Mouse (Mus musculus): ENCODE measurements at regions not wholly inside any gene's neighbourhood (a gene's known extent, or its start where the extent isn't known, plus 50 kb on each side); places are given as distances from the start of the nearest gene placed in this dataset.

- ATAC-seq (ENCODE audit: low TSS enrichment): no peak
Observed at GRCm38 (mm10) chr6:91573487-91573886, 57.8 kb downstream of the Lsm3 start.

DNA sequence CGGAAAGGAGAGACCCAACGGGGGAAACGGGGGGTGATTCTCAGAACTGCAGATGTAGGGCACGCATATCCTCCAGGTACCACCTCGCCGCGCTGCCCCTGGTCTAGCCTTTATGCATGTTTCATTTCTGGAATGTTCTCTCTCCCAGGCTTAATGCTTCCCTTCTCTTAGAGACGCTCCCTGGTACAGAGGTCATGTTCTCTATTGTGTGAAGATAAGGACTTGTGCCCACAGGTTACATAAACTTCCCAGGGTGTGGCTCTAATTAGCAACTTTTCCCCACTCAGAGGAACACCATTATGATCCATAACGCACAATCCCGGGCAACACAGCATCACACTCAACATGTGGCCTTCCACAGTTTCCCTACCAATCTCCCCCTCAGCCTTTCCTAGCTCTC lies 58.7 kb downstream of the Lsm3 start:
- ATAC-seq (ENCODE audit: low TSS enrichment): no peak

- ATAC-seq (ENCODE audit: low TSS enrichment): peak; percentile 86
Observed at GRCm38 (mm10) chr6:91575662-91576364, 60.1 kb downstream of the Lsm3 start.

- ATAC-seq (ENCODE audit: low TSS enrichment): peak; percentile 76
Observed at GRCm38 (mm10) chr6:91576906-91577305, 61.2 kb downstream of the Lsm3 start.

- ATAC-seq (ENCODE audit: low TSS enrichment): no peak
Observed at GRCm38 (mm10) chr6:91579666-91580065, 63.9 kb downstream of the Lsm3 start.

DNA sequence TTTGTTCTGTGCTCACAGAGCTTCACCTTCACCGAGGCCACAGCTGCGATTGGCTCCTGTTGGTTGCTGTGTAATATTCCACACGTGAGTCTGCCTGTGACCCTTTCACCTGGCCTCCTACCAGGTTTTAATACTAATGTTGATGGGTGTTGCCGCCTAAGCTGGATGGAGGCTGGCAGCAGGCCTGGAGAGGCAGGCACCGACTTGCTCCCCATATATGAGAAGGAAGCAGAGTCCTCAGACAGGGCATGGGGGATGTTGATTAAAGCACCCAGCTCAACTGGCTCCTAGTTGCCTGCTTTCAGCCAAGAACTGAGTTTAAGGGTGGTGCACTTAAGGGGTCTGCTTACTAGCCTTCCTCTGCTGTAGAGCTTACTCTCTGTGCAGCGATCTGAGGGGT lies 64.9 kb downstream of the Lsm3 start:
- ATAC-seq (ENCODE audit: low TSS enrichment): no peak

DNA sequence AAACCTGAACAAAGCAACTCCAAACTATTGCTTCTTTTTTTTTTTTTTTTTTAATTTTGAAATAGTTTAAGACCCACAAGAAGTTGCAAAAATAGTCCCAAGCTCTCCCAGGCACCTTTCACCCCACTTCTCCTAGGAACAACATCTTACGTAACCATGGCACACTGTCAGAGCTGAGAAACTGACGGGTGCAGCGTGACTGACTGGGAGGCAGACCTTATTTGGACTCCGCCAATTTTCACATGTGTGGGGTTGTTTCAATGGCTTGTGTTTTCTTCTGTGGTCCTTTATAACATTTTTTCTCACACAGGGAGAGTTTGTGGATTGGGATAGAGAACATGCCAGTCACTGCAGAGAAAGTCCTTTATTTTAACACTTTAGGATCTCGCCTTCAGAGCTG lies 66.6 kb downstream of the Lsm3 start:
- no peak for ATAC-seq (ENCODE audit: low TSS enrichment)

DNA sequence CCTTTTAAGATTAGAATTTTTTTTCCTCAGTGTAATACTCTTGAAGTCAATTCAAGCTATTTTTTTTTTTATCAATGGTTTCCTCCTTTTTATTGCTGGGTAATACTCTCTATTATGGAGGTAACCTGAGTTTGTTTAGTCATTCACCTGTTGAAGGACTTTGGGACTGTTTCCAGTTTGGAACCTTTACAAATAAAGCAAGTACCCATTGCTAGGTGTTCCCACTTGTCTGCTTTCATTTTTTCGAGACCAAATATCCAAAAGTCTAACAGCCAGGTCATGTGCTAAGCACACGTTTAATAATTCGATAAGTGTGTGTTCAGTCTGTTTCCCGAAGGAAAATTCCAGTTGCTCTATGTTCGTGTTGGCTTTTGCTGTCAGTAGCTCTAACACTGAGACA lies 67.6 kb downstream of the Lsm3 start:
- no peak for ATAC-seq (ENCODE audit: low TSS enrichment)

GRCm38 (mm10) chr6:91585543-91585942 lies 69.8 kb downstream of the Lsm3 start:
- ATAC-seq (ENCODE audit: low TSS enrichment): no peak

DNA sequence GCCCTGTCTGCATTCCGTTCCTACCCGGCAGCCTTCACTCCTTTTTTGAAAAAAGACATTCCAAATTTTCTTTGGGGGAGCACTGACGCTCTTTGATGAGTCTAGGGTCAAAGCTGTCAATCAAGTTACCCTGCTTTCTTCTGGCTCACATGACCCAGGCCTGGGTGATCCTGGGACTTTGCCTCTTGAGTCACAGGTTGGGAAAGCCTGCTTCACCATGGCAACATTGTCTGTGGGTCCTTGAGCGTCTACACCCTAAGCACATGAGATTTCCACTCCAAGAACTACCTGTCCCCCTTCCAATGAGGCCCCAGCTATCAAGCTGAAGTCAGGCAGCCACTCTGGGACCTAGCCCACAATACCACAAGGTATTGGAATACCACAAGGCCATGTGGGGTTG lies 73.5 kb downstream of the Lsm3 start:
- ATAC-seq (ENCODE audit: low TSS enrichment): no peak

DNA sequence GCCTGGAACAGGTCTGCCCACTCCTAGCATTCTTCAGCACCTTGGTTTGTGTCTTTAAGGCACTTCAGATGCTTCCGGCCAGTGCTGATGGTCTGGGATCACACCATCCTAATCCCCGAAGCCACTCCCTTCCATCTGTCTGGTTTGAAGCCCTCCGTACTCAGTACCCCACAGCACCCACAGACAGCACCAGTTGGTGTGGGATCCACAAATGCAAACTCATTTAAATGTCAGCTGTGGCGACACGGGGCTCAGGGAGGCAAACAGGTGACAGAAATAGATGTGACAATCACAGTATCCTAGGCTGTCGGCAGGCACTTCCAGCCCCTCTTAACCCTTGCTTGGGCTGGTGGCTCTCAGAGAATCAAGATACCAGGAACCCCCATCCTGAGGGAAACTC lies 74.7 kb downstream of the Lsm3 start:
- no peak for ATAC-seq (ENCODE audit: low TSS enrichment)

DNA sequence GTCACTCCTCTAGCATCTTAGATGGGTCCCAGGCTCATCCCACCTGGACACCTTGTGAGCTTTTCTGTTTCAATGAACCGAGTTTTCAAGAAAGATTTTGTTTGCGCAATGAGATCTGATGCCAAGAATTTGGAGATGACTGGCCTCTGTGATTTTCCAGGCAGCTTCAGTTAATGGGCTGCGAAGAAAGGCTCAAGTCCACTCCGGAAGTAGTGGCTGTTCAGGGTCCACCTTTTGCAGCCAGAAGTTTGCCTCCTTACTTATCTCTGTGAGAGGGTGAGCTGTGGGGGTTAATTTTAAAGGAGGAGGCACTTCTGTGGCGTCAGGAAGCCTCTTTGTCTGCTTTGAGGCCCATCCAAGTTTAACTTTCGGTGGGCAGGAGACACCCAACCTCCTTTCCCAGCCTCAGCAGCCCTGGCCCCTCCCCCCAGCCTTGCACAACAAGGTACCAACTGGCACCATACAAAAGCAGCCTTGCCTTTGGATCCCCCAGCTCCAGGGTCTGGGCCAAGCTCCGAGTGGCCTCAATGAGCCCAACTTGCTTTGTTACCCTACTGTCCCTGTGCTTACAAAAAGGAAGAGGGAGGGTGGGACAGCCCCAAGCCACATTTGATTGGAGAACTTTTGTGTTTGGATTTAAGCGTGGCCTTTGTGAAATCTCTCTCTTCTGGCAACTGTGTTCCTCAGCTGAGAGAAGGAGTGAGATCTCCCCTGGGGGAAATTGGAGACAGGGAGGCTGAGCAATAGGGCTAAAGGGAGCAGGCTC lies 75.3 kb downstream of the Lsm3 start:
- ATAC-seq (ENCODE audit: low TSS enrichment): no peak

DNA sequence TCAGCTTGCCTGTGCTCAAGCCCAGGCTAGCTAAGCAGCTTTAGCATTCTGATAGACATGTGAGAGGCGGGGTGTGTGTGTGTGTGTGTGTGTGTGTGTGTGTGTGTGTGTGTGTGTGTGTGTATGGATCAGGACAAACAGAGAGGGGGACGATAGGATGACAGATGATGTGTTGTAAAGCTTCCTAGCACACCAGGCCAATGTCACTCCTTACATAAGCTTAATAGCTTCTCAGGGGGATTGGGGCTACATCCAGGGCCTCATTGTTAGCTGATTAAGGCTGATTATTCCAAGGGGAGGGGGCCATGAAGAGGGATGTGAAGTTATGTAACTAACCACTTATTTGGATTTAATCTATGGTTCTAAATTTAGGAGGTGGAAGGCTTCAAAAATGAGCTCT lies 76.9 kb downstream of the Lsm3 start:
- ATAC-seq (ENCODE audit: low TSS enrichment): no peak

GRCm38 (mm10) chr6:91598942-91599341 lies 83.2 kb downstream of the Lsm3 start:
- ATAC-seq (ENCODE audit: low TSS enrichment): peak; percentile 27; the same call in 1 of the 2 replicates

- no peak for ATAC-seq (ENCODE audit: low TSS enrichment)
Observed at GRCm38 (mm10) chr6:91600116-91600515, 83.7 kb upstream of the Slc6a6 start.

- ATAC-seq (ENCODE audit: low TSS enrichment): no peak
Observed at GRCm38 (mm10) chr6:91606634-91607215, 77.1 kb upstream of the Slc6a6 start.

- ATAC-seq (ENCODE audit: low TSS enrichment): no peak
Observed at GRCm38 (mm10) chr6:91607613-91608272, 76.1 kb upstream of the Slc6a6 start.

DNA sequence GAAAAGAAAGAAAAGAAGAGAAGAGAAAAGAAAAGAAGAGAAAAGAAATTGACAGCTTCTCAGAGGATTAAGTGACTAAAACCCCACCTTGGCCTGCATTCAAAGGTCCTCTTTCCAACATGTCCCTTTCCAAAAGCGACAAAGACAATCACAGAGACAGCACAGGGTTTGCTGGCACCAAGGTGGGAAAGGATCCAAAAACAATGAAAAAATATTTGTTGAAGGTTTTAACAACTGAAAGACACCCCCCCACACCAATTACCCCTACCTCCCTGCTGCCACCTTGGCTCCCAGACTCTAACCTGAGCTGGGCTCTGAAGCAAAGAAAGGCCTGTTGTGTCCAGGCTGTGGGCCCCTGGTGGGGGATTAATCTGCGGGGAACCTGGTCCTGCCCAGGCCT lies 74.2 kb upstream of the Slc6a6 start:
- no peak for ATAC-seq (ENCODE audit: low TSS enrichment)

GRCm38 (mm10) chr6:91615022-91615421 lies 68.8 kb upstream of the Slc6a6 start:
- no peak for ATAC-seq (ENCODE audit: low TSS enrichment)

- ATAC-seq (ENCODE audit: low TSS enrichment): peak; percentile 60
Observed at GRCm38 (mm10) chr6:91616541-91616940, 67.3 kb upstream of the Slc6a6 start.

GRCm38 (mm10) chr6:91617031-91617596 lies 66.7 kb upstream of the Slc6a6 start:
- peak; percentile 96 for ATAC-seq (ENCODE audit: low TSS enrichment)

DNA sequence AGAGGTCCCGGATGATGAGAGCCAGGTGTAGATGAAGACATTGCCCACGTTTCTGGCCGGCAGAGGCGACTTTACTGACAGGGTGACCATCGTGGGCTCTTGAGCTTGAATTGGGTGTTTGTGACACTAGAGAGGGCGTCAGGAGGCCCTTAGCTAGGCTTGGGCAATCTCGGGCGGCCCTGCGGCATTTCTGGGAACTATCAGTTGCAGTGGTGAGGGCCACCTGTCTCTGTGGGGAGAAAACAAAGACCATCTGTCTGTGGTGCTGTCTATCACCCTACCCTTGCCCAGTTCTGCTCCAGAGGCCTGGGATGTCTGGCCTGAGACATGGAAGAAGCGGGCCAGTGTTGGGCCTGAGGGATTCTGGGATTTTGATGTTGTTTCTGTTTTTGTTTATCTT lies 66.2 kb upstream of the Slc6a6 start:
- no peak for ATAC-seq (ENCODE audit: low TSS enrichment)
